Mouse (Mus musculus): ENCODE measurements around the gene Rbfox3.

- TF ChIP-seq CTCF (conservative IDR thresholded peaks at IDR 0.05; ENCODE audit: low read length) (no peak), NANOG (IDR thresholded peaks at IDR 0.05; ENCODE audit: borderline replicate concordance, low read length) (no peak), POU5F1 (IDR thresholded peaks at IDR 0.05; ENCODE audit: borderline replicate concordance, low read length) (no peak)
These were observed 2.2 kb downstream of the Rbfox3 start for GRCm38 (mm10) chr11:118908981-118909813.
